Mouse (Mus musculus) gastrocnemius, postnatal 14 days (tissue): ENCODE measurements around the gene Ube2e2. TPM values are rescaled to one million over a fixed set of nuclear protein-coding genes. Genes with fewer than 3 reads are reported as not detected.
"Not testable (repeated sequence)": the region's sequence is repeated elsewhere in the genome, so short reads cannot be mapped to it uniquely, and the experiment has no call there.

Experiments
- DNase-seq: peaks from one replicate; pipeline ENCODE4 v3.0.0; 2021; ENCODE audit warnings: mixed read lengths
- intact Hi-C: fragments of 180-260 bp; cut with DNase I; formaldehyde crosslinking; loops from one replicate; pipeline ENCODE4 v1.15.1; 2025; ENCODE audit warnings: low total_unique reads
- total RNA-seq, 2 experiments: library from RNA; stranded (reverse); gene quantifications; 2 replicates each; pipeline ENCODE4 v1.2.3; 2021

Gene Ube2e2
- total RNA-seq, 2 experiments from 2014 or later, result 11.9 to 14.9 TPM

GRCm38 (mm10) chr14:18649123-18649675, 244.9 kb downstream of the Ube2e2 start:
- no peak for DNase-seq
- intact Hi-C loops, result no loop called here

DNA sequence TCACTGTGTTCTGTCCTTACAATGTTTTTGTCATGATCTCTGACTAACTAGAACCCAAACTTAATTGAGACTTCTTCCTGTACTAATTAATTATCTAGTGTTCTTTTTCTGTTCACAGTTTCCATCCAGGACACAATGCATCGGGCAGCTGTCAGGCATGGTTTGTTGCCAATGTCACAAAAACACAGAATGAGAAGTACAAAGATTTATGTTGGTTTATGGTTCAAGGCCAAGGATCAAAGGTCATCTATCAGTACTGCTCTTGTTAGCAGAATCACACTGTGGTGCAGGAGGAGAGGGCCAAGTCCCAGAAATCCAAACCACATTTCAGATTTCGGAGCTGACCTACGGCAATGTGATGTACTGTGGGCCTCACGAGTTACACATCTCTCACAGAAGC, 252.4 kb downstream of the Ube2e2 start:
- no peak for DNase-seq
- intact Hi-C loops, result no loop called here

- intact Hi-C loops, result no loop called here
- no peak for DNase-seq
These were observed 255.2 kb downstream of the Ube2e2 start for GRCm38 (mm10) chr14:18638753-18639456.

DNA sequence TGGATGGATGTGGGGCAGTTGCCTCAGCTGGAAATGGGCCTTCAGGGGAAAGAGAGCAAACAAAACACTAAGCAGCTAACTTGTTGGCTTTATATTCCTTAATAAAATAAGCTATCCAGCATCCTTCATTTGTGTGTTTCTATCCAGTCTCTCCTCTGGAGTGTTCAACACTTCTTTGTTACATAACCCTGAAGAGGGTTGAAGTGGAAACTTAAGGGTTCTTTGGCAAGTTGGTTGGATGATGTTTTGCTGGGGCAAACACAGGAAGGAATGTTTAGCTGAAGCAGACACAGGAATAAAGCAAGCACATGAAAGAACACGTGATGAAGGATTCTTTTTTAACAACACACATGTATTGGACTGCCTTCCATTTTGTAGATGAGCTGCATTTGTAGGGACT, 256.3 kb downstream of the Ube2e2 start:
- intact Hi-C loops, result no loop called here
- DNase-seq, result no peak

DNA sequence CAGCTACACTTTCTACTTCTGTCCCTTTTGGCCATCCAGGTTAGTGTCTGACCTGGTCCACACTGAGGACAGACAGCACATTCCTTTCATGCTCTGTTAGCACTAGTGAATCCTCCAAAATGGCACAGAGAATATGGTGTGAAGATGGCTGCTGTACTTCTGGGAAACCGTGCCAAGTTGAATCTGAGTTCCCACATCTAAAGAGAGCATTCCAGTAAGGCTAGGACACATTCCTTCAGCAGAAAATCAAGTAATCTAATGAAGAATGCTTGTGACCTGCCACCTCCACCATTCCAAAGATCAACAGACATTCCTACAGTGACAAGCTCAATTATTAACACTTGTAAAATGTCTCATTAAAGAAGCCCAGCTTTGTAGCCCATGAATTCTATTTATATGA, 265.9 kb downstream of the Ube2e2 start:
- intact Hi-C loops, result no loop called here
- DNase-seq, result no peak

GRCm38 (mm10) chr14:18618603-18619002, 275.5 kb downstream of the Ube2e2 start:
- DNase-seq, result no peak
- intact Hi-C loops, result no loop called here

DNA sequence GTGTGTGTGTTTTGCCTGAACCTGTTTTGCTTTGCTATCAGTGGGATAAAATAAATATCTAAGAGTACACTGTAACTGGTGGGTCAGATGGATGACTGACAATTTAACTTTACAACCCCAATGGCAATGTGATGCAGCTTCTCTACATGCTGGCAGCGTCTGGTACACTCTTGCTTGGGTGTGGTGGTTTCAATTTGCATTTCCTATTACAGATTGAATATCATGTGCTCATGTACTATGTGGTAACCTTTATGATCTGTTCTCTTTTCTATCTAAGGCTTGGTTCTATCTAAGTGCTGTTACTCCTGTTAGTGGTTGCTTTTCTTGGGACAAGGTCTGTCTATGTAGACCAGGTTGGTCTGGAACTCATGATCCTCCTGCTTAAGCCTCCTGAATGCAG, 292.1 kb downstream of the Ube2e2 start:
- DNase-seq, result no peak
- intact Hi-C loops, result no loop called here

GRCm38 (mm10) chr14:18586239-18587034, 307.6 kb downstream of the Ube2e2 start:
- no peak for DNase-seq
- intact Hi-C loops, result no loop called here

GRCm38 (mm10) chr14:18581735-18582134, 312.3 kb downstream of the Ube2e2 start:
- DNase-seq, result no peak
- intact Hi-C loops, result no loop called here

DNA sequence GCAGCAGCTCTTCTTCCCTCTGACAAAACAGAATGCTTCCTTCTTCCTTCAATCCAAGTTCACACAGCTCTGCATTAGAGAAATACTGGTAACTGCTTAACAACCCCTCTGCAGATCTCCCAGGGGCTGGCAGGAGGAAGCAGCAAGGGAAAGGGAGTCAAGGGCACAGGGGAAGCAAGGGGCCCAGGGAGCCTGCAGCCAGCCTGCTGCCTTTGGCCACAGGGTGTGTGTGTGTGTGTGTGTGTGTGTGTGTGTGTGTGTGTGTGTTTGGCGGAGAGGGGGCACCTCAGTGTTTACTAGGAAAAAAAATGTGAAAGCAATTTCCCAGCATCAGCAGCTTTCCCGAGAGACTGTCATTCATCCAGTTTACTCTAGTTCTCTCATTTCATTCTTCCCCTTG, 319.3 kb downstream of the Ube2e2 start:
- intact Hi-C loops, result no loop called here
- no peak for DNase-seq

- intact Hi-C loops, result no loop called here
- DNase-seq, result no peak
These were observed 319.8 kb downstream of the Ube2e2 start for GRCm38 (mm10) chr14:18574130-18574721.

GRCm38 (mm10) chr14:18573286-18573956, 320.6 kb downstream of the Ube2e2 start:
- intact Hi-C loops, result no loop called here
- no peak for DNase-seq

GRCm38 (mm10) chr14:18572852-18573251, 321.2 kb downstream of the Ube2e2 start:
- no peak for DNase-seq
- intact Hi-C loops, result no loop called here

- DNase-seq, result no peak
- intact Hi-C loops, result no loop called here
These were observed 324.5 kb downstream of the Ube2e2 start for GRCm38 (mm10) chr14:18569615-18570014.

GRCm38 (mm10) chr14:18564999-18565398, 329.1 kb downstream of the Ube2e2 start:
- intact Hi-C loops, DNase-seq: not testable (repeated sequence)

DNA sequence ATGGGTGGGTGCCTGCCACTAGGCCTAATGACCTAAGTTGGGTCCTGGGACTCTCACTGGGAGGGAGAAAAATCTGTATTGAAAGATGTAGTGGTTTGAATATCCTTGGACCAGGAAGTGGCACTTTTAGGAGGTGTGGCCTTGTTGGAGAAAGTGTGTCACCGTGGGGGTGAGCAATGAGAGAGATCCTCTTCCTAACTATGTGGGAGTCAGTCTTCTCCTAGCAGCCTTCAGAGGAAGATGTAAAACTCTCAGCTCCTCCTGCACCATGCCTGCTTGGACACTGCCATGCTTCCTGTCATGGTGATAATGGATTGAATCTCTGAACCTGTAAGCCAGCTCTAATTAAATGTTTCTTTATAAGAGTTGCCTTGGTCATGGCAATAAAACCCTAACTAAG, 338.8 kb downstream of the Ube2e2 start:
- DNase-seq, result no peak

DNA sequence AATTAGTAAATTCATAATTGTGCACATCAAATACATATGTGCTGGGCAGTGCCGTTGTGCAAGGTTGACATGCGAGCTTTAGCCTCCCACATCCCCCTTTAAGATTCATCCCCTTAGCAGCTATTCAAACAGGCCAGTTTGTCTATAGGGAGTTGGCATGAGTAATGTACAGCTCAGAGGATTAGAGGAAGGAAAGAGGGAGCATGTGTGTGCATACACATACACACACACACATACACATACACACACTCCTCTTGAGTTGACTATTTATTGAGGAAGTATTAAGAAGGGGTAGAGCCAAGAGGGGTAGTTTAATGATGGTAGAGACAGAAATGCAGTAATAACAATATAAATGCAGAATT, 339.5 kb downstream of the Ube2e2 start:
- no peak for DNase-seq
- intact Hi-C loops, result no loop called here

More for the DNA sequence above, 338.8 kb downstream of the Ube2e2 start:
- intact Hi-C loops, result no loop called here

GRCm38 (mm10) chr14:18553987-18554626, 340.0 kb downstream of the Ube2e2 start:
- no peak for DNase-seq
- intact Hi-C loops, result no loop called here

DNA sequence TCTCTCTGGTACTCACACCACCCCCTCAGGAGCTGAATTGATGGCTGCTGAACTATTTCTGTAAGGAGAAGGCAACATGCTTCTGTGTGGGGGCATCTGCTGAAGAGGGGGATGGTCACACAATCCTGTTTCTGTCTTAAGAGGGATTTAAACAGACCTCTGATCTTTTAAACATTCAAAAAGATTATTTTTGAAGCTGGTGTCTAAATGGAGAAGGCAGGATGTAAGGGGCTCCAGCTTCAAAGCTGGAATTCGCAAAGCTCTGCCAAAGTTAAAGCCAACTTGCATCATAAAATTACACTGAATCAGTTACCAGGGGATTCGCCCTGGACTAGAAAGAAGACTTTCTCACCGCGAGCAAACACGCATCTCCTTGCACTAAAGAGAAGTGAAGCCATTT, 346.5 kb downstream of the Ube2e2 start:
- DNase-seq, result no peak
- intact Hi-C loops, result no loop called here
